Mouse (Mus musculus) ES-Bruce4 (cell line): ENCODE measurements at regions not wholly inside any gene's neighbourhood (a gene's known extent, or its start where the extent isn't known, plus 50 kb on each side); places are given as distances from the start of the nearest gene placed in this dataset.

Source experiments
- H3K27ac ChIP-seq: 2 replicates; pipeline ENCODE4 v1.5.1; 2012; ENCODE audit warnings: low read length, inconsistent platforms; ENCODE audit not compliant: insufficient read depth
- H3K27me3 ChIP-seq: 2 replicates; pipeline ENCODE4 v1.6.1; 2012; ENCODE audit warnings: mild to moderate bottlenecking, low read length, inconsistent platforms; ENCODE audit not compliant: control insufficient read depth, poor library complexity, insufficient read depth, severe bottlenecking
- H3K36me3 ChIP-seq: 2 replicates; pipeline ENCODE4 v1.6.1; 2012; ENCODE audit warnings: inconsistent platforms, mild to moderate bottlenecking, low read length, moderate library complexity; ENCODE audit not compliant: control insufficient read depth, poor library complexity, insufficient read depth, severe bottlenecking
- H3K4me1 ChIP-seq: one replicate; pipeline ENCODE4 v1.8.1; 2011; ENCODE audit warnings: low read length; ENCODE audit not compliant: control insufficient read depth, insufficient read depth
- H3K4me3 ChIP-seq: 2 replicates; pipeline ENCODE4 v1.5.1; 2011; ENCODE audit warnings: low read depth, mild to moderate bottlenecking, low read length
- H3K9ac ChIP-seq: 2 replicates; pipeline ENCODE4 v1.6.1; 2012; ENCODE audit warnings: low read depth, mild to moderate bottlenecking, inconsistent platforms; ENCODE audit not compliant: poor library complexity, severe bottlenecking
- H3K9me3 ChIP-seq: replicated peaks from 2 replicates; pipeline ENCODE4 v1.6.1; 2012; ENCODE audit warnings: mild to moderate bottlenecking, low read length, inconsistent platforms; ENCODE audit not compliant: control insufficient read depth, poor library complexity, insufficient read depth, severe bottlenecking
- CTCF ChIP-seq: IDR thresholded peaks from one replicate; pipeline ENCODE4 v1.8.1; 2011; ENCODE audit warnings: low read depth, low read length
- EP300 ChIP-seq: IDR thresholded peaks from 2 replicates; pipeline ENCODE4 v1.6.1; 2011; ENCODE audit warnings: low read depth, low read length; ENCODE audit not compliant: insufficient read depth
- POLR2A ChIP-seq: IDR thresholded peaks from one replicate; pipeline ENCODE4 v1.8.1; 2011; ENCODE audit warnings: low read length; ENCODE audit not compliant: insufficient read depth

- H3K27me3 ChIP-seq, result no peaks in the 10 kb centered on the region
- no peak overlapping the region for H3K4me3 ChIP-seq
- no peaks in the 10 kb centered on the region for H3K9me3 ChIP-seq
- H3K27ac ChIP-seq, result no peak overlapping the region
- H3K9ac ChIP-seq, result no peak overlapping the region
- H3K4me1 ChIP-seq, result no peaks in the 10 kb centered on the region
- H3K36me3 ChIP-seq, result no peaks in the 10 kb centered on the region
- TF ChIP-seq EP300 (no peak), POLR2A (no peak), CTCF (no peak)
Observed at GRCm38 (mm10) chr19:36681056-36681455, 55.4 kb downstream of the Ppp1r3c start.

GRCm38 (mm10) chr19:36680322-36680721, 56.1 kb downstream of the Ppp1r3c start:
- no peak for TF ChIP-seq CTCF
- TF ChIP-seq POLR2A, result no peak
- TF ChIP-seq EP300, result no peak
- H3K27ac ChIP-seq, result no peak overlapping the region

GRCm38 (mm10) chr19:36679028-36679820, 57.2 kb downstream of the Ppp1r3c start:
- H3K9me3 ChIP-seq, result no peaks in the 10 kb centered on the region
- TF ChIP-seq EP300 (peak; percentile 59; the same call in 1 of the 2 replicates), POLR2A (no peak)
- no peak overlapping the region for H3K9ac ChIP-seq
- H3K27ac ChIP-seq, result no peak overlapping the region
- no peaks in the 10 kb centered on the region for H3K36me3 ChIP-seq
- no peak overlapping the region for H3K4me3 ChIP-seq
- no peaks in the 10 kb centered on the region for H3K4me1 ChIP-seq
- H3K27me3 ChIP-seq, result no peaks in the 10 kb centered on the region

More at GRCm38 (mm10) chr19:36680322-36680721, 56.1 kb downstream of the Ppp1r3c start:
- no peak overlapping the region for H3K4me3 ChIP-seq
- no peak overlapping the region for H3K9ac ChIP-seq
- no peaks in the 10 kb centered on the region for H3K4me1 ChIP-seq
- H3K36me3 ChIP-seq, result no peaks in the 10 kb centered on the region
- H3K27me3 ChIP-seq, result no peaks in the 10 kb centered on the region
- H3K9me3 ChIP-seq, result no peaks in the 10 kb centered on the region

GRCm38 (mm10) chr19:36678382-36679027, 57.9 kb downstream of the Ppp1r3c start:
- no peaks in the 10 kb centered on the region for H3K9me3 ChIP-seq
- no peaks in the 10 kb centered on the region for H3K27me3 ChIP-seq
- H3K9ac ChIP-seq, result no peak overlapping the region
- no peak overlapping the region for H3K27ac ChIP-seq
- H3K36me3 ChIP-seq, result no peaks in the 10 kb centered on the region
- TF ChIP-seq CTCF, result no peak
- no peak for TF ChIP-seq POLR2A
- no peak for TF ChIP-seq EP300
- no peaks in the 10 kb centered on the region for H3K4me1 ChIP-seq
- no peak overlapping the region for H3K4me3 ChIP-seq

- TF ChIP-seq EP300, result no peak
- no peak for TF ChIP-seq POLR2A
- no peak for TF ChIP-seq CTCF
- Histone ChIP-seq H3K27ac (no peak overlapping the region), H3K27me3 (no peaks in the 10 kb centered on the region), H3K9me3 (no peaks in the 10 kb centered on the region), H3K9ac (no peak overlapping the region), H3K4me1 (no peaks in the 10 kb centered on the region), H3K4me3 (no peak overlapping the region), H3K36me3 (no peaks in the 10 kb centered on the region)
Observed at GRCm38 (mm10) chr19:36677101-36678081, 59.1 kb downstream of the Ppp1r3c start.

- H3K9ac ChIP-seq, result no peak overlapping the region
- no peaks in the 10 kb centered on the region for H3K27me3 ChIP-seq
- TF ChIP-seq CTCF (no peak), POLR2A (no peak), EP300 (no peak)
- no peak overlapping the region for H3K27ac ChIP-seq
- no peaks in the 10 kb centered on the region for H3K36me3 ChIP-seq
- H3K4me3 ChIP-seq, result no peak overlapping the region
- no peaks in the 10 kb centered on the region for H3K4me1 ChIP-seq
- no peaks in the 10 kb centered on the region for H3K9me3 ChIP-seq
Observed at GRCm38 (mm10) chr19:36674946-36675345, 61.5 kb downstream of the Ppp1r3c start.
